Mouse (Mus musculus): ENCODE data around the gene Cpeb1.

The Cpeb1 gene

GRCm38 (mm10) chr7:81330767-81331166 is 124.5 kb downstream of the Cpeb1 start:
- CTCF ChIA-PET, result interaction anchor here (0.6 to 0.7 kb wide), 2 partner anchors 8 to 11 kb away, joined by 3 read pairs; no protein-coding TSS in a partner anchor

GRCm38 (mm10) chr7:81327661-81328060 is 127.6 kb downstream of the Cpeb1 start:
- CTCF ChIA-PET, result interaction anchor here (0.6 to 0.7 kb wide), 2 partner anchors 22 to 122 kb away, joined by 3 to 6 read pairs; no protein-coding TSS in a partner anchor

- CTCF ChIA-PET, result interaction anchor here (0.7 kb wide), 1 partner anchor 21 kb away, joined by 3 read pairs; no protein-coding TSS in a partner anchor
Observed at GRCm38 (mm10) chr7:81326859-81327258, 128.4 kb downstream of the Cpeb1 start.

- CTCF ChIA-PET, result no interaction called here
Observed at GRCm38 (mm10) chr7:81326043-81326442, 129.2 kb downstream of the Cpeb1 start.

- CTCF ChIA-PET, result no interaction called here
Observed at GRCm38 (mm10) chr7:81321776-81322175, 133.5 kb downstream of the Cpeb1 start.

GRCm38 (mm10) chr7:81319749-81320148 is 135.5 kb downstream of the Cpeb1 start:
- CTCF ChIA-PET, result no interaction called here

GRCm38 (mm10) chr7:81315583-81315982 is 139.7 kb downstream of the Cpeb1 start:
- CTCF ChIA-PET, result no interaction called here

- CTCF ChIA-PET, result no interaction called here
Observed at GRCm38 (mm10) chr7:81311581-81311980, 143.7 kb downstream of the Cpeb1 start.

- CTCF ChIA-PET, result no interaction called here
Observed at GRCm38 (mm10) chr7:81311130-81311529, 144.1 kb downstream of the Cpeb1 start.

GRCm38 (mm10) chr7:81309247-81309646 is 146.0 kb downstream of the Cpeb1 start:
- CTCF ChIA-PET, result no interaction called here

- CTCF ChIA-PET, result no interaction called here
Observed at GRCm38 (mm10) chr7:81307735-81308134, 147.5 kb downstream of the Cpeb1 start.

- CTCF ChIA-PET, result no interaction called here
Observed at GRCm38 (mm10) chr7:81304675-81305074, 150.6 kb downstream of the Cpeb1 start.

GRCm38 (mm10) chr7:81304100-81304499 is 151.2 kb downstream of the Cpeb1 start:
- CTCF ChIA-PET, result no interaction called here

- CTCF ChIA-PET, result no interaction called here
Observed at GRCm38 (mm10) chr7:81303682-81304081, 151.6 kb downstream of the Cpeb1 start.

GRCm38 (mm10) chr7:81301323-81301722 is 153.9 kb downstream of the Cpeb1 start:
- CTCF ChIA-PET, result no interaction called here

GRCm38 (mm10) chr7:81298206-81298605 is 157.1 kb downstream of the Cpeb1 start:
- CTCF ChIA-PET, result no interaction called here

Measured in spleen, embryonic (tissue).